Mouse (Mus musculus) adrenal gland, postnatal 10 days (tissue): ENCODE measurements around the gene Ndufa9. TPM values are rescaled to one million over a fixed set of nuclear protein-coding genes. Genes with fewer than 3 reads are reported as not detected.

Experiments
- total RNA-seq, 2 experiments: library from RNA; stranded (reverse); gene quantifications; 2 replicates each; pipeline ENCODE4 v1.2.3; 2021

Gene Ndufa9
- total RNA-seq, 2 experiments from 2014 or later = 413 to 455 TPM

Other genes starting within 250 kb of the Ndufa9 start
- 1 to 10 TPM; 2.6 to 3.1 TPM for gene Kcna1, start 202.8 kb downstream of the Ndufa9 start, total RNA-seq
- gene Kcna6, start 108.5 kb downstream of the Ndufa9 start, total RNA-seq = 1 to 10 TPM; 3.3 to 5.7 TPM
- under 1 TPM in 1 of 2 experiments, not detected in 1; 0.09 TPM for gene Akap3, start 4.0 kb upstream of the Ndufa9 start, total RNA-seq
- under 1 TPM in 1 of 2 experiments, not detected in 1; 0.27 TPM for gene Dyrk4, start 72.7 kb upstream of the Ndufa9 start, total RNA-seq
- 10 to 100 TPM; 11.1 to 12.1 TPM for gene Rad51ap1, start 90.5 kb upstream of the Ndufa9 start, total RNA-seq
- 10 to 100 TPM; 17.5 to 19.7 TPM for gene D6Wsu163e, start 90.8 kb upstream of the Ndufa9 start, total RNA-seq
- under 1 TPM; 0.18 to 0.42 TPM for gene Fgf6, start 166.4 kb upstream of the Ndufa9 start, total RNA-seq
- not detected for gene Fgf23, start 223.8 kb upstream of the Ndufa9 start, total RNA-seq